Mouse (Mus musculus): ENCODE measurements around the gene Serpinb9b. TPM values are rescaled to one million over a fixed set of nuclear protein-coding genes. Genes with fewer than 3 reads are reported as not detected.
"Not testable (repeated sequence)": the region's sequence is repeated elsewhere in the genome, so short reads cannot be mapped to it uniquely, and the experiment has no call there.

Serpinb9b gene
- polyA plus RNA-seq, 1 experiment: 6.5 TPM

DNA sequence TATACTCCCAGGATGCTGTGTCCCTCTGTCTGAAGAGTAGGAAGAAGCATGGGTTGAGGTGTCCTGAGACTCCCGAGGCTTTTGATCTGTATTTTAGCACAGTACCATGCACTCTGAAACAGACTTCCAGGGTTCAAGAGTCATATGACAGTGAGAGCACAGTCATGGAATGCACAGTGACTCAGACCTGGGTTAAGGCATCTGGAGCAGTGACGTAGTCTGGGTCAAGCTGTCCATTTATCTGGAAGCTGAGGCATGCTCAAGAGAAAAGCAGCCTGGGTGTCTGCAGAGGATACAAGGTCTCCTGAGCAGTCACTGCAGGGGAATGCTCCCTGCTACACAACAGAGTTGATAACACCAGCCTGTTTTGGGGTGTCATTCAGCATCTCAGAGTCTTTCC, 1.3 kb downstream of the Serpinb9b start:
- Histone ChIP-seq H3K27me3 (ENCODE audit: control insufficient read depth, insufficient read depth, low read length, poor library complexity, severe bottlenecking) (no peaks in the 10 kb centered on the region), H3K27ac (ENCODE audit: insufficient read depth, low read length) (no peak overlapping the region), H3K4me3 (ENCODE audit: low read depth, low read length) (no peak overlapping the region), H3K9me3 (replicated peaks; ENCODE audit: control insufficient read depth, insufficient read depth, low read length, poor library complexity, severe bottlenecking) (no peaks in the 10 kb centered on the region), H3K36me3 (ENCODE audit: control insufficient read depth, insufficient read depth, low read length, poor library complexity, severe bottlenecking) (no peaks in the 10 kb centered on the region), H3K4me1 (ENCODE audit: control insufficient read depth, insufficient read depth, low read length) (peaks cover 3% of the 10 kb centered on the region), H3K9ac (ENCODE audit: low read depth, poor library complexity, severe bottlenecking) (no peak overlapping the region)
- no peak for TF ChIP-seq POLR2A (IDR thresholded peaks at IDR 0.05; ENCODE audit: insufficient read depth, low read length)
- TF ChIP-seq EP300 (IDR thresholded peaks at IDR 0.05; ENCODE audit: insufficient read depth, low read depth, low read length): no peak
- no peak for TF ChIP-seq CTCF (IDR thresholded peaks at IDR 0.05; ENCODE audit: low read depth, low read length)

GRCm38 (mm10) chr13:33029478-33029877, 2.3 kb downstream of the Serpinb9b start:
- not testable (repeated sequence) for H3K36me3 ChIP-seq (ENCODE audit: control insufficient read depth, insufficient read depth, low read length, poor library complexity, severe bottlenecking); H3K27ac ChIP-seq (ENCODE audit: insufficient read depth, low read length); H3K9me3 ChIP-seq (replicated peaks; ENCODE audit: control insufficient read depth, insufficient read depth, low read length, poor library complexity, severe bottlenecking); H3K4me1 ChIP-seq (ENCODE audit: control insufficient read depth, insufficient read depth, low read length); H3K9ac ChIP-seq (ENCODE audit: low read depth, poor library complexity, severe bottlenecking); H3K4me3 ChIP-seq (ENCODE audit: low read depth, low read length); H3K27me3 ChIP-seq (ENCODE audit: control insufficient read depth, insufficient read depth, low read length, poor library complexity, severe bottlenecking)

DNA sequence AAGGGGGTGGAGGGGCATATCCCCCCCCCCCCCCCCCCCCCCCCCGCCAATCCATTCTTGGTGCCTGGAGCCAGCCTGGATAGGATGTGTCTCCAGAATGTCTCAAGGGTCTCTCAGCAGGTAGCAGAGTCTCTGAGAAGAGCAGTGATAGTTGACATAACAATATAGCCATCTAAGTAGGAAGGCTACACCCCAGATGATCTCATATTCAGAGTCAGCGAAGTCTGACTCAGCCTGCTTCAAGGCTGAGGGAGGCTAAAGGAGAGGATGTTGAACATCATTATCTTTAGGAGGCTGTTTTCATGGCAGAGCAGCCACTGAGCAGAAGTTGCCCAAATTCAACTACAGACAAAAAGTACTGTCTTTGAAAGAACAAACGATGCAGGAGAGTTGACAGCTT, 3.1 kb downstream of the Serpinb9b start:
- Histone ChIP-seq H3K4me1 (ENCODE audit: control insufficient read depth, insufficient read depth, low read length) (peaks cover 3% of the 10 kb centered on the region), H3K4me3 (ENCODE audit: low read depth, low read length) (no peak overlapping the region), H3K36me3 (ENCODE audit: control insufficient read depth, insufficient read depth, low read length, poor library complexity, severe bottlenecking) (no peaks in the 10 kb centered on the region), H3K27me3 (ENCODE audit: control insufficient read depth, insufficient read depth, low read length, poor library complexity, severe bottlenecking) (no peaks in the 10 kb centered on the region), H3K9me3 (replicated peaks; ENCODE audit: control insufficient read depth, insufficient read depth, low read length, poor library complexity, severe bottlenecking) (no peaks in the 10 kb centered on the region), H3K9ac (ENCODE audit: low read depth, poor library complexity, severe bottlenecking) (no peak overlapping the region), H3K27ac (ENCODE audit: insufficient read depth, low read length) (no peak overlapping the region)
- TF ChIP-seq EP300 (IDR thresholded peaks at IDR 0.05; ENCODE audit: insufficient read depth, low read depth, low read length) (no peak), POLR2A (IDR thresholded peaks at IDR 0.05; ENCODE audit: insufficient read depth, low read length) (no peak), CTCF (IDR thresholded peaks at IDR 0.05; ENCODE audit: low read depth, low read length) (no peak)

GRCm38 (mm10) chr13:33035506-33035905, 8.3 kb downstream of the Serpinb9b start:
- Histone ChIP-seq H3K27me3 (ENCODE audit: control insufficient read depth, insufficient read depth, low read length, poor library complexity, severe bottlenecking) (no peaks in the 10 kb centered on the region), H3K9me3 (replicated peaks; ENCODE audit: control insufficient read depth, insufficient read depth, low read length, poor library complexity, severe bottlenecking) (no peaks in the 10 kb centered on the region), H3K9ac (ENCODE audit: low read depth, poor library complexity, severe bottlenecking) (no peak overlapping the region), H3K27ac (ENCODE audit: insufficient read depth, low read length) (no peak overlapping the region), H3K4me1 (ENCODE audit: control insufficient read depth, insufficient read depth, low read length) (no peaks in the 10 kb centered on the region), H3K36me3 (ENCODE audit: control insufficient read depth, insufficient read depth, low read length, poor library complexity, severe bottlenecking) (no peaks in the 10 kb centered on the region), H3K4me3 (ENCODE audit: low read depth, low read length) (no peak overlapping the region)
- no peak for TF ChIP-seq CTCF (IDR thresholded peaks at IDR 0.05; ENCODE audit: low read depth, low read length)

GRCm38 (mm10) chr13:33043542-33043941, 16.3 kb downstream of the Serpinb9b start:
- H3K27ac ChIP-seq (ENCODE audit: insufficient read depth, low read length): no peak overlapping the region
- no peaks in the 10 kb centered on the region for H3K4me1 ChIP-seq (ENCODE audit: control insufficient read depth, insufficient read depth, low read length)
- no peak overlapping the region for H3K9ac ChIP-seq (ENCODE audit: low read depth, poor library complexity, severe bottlenecking)
- TF ChIP-seq EP300 (IDR thresholded peaks at IDR 0.05; ENCODE audit: insufficient read depth, low read depth, low read length) (no peak), CTCF (IDR thresholded peaks at IDR 0.05; ENCODE audit: low read depth, low read length) (no peak), POLR2A (IDR thresholded peaks at IDR 0.05; ENCODE audit: insufficient read depth, low read length) (no peak)
- no peaks in the 10 kb centered on the region for H3K27me3 ChIP-seq (ENCODE audit: control insufficient read depth, insufficient read depth, low read length, poor library complexity, severe bottlenecking)
- H3K36me3 ChIP-seq (ENCODE audit: control insufficient read depth, insufficient read depth, low read length, poor library complexity, severe bottlenecking): no peaks in the 10 kb centered on the region
- H3K9me3 ChIP-seq (replicated peaks; ENCODE audit: control insufficient read depth, insufficient read depth, low read length, poor library complexity, severe bottlenecking): no peaks in the 10 kb centered on the region
- no peak overlapping the region for H3K4me3 ChIP-seq (ENCODE audit: low read depth, low read length)

GRCm38 (mm10) chr13:33047234-33047633, 20.0 kb downstream of the Serpinb9b start:
- no peak overlapping the region for H3K27ac ChIP-seq (ENCODE audit: insufficient read depth, low read length)
- no peaks in the 10 kb centered on the region for H3K4me1 ChIP-seq (ENCODE audit: control insufficient read depth, insufficient read depth, low read length)
- no peak overlapping the region for H3K9ac ChIP-seq (ENCODE audit: low read depth, poor library complexity, severe bottlenecking)
- no peaks in the 10 kb centered on the region for H3K9me3 ChIP-seq (replicated peaks; ENCODE audit: control insufficient read depth, insufficient read depth, low read length, poor library complexity, severe bottlenecking)
- TF ChIP-seq CTCF (IDR thresholded peaks at IDR 0.05; ENCODE audit: low read depth, low read length): no peak
- no peak for TF ChIP-seq POLR2A (IDR thresholded peaks at IDR 0.05; ENCODE audit: insufficient read depth, low read length)
- TF ChIP-seq EP300 (IDR thresholded peaks at IDR 0.05; ENCODE audit: insufficient read depth, low read depth, low read length): no peak
- H3K27me3 ChIP-seq (ENCODE audit: control insufficient read depth, insufficient read depth, low read length, poor library complexity, severe bottlenecking): no peaks in the 10 kb centered on the region
- H3K4me3 ChIP-seq (ENCODE audit: low read depth, low read length): no peak overlapping the region
- H3K36me3 ChIP-seq (ENCODE audit: control insufficient read depth, insufficient read depth, low read length, poor library complexity, severe bottlenecking): no peaks in the 10 kb centered on the region

Measured in ES-Bruce4 (cell line).